Mouse (Mus musculus): Measurements from ENCODE around the gene Gm8909.
"Not testable (repeated sequence)": the region's sequence is repeated elsewhere in the genome, so short reads cannot be mapped to it uniquely, and the experiment has no call there.

Gm8909 gene

GRCm38 (mm10) chr17:36121352-36122020, 46.9 kb downstream of the Gm8909 start, which contains the start of gene Gm19684:
Gene Gm19684 (plus strand): TSS chr17:36121678.
- in situ Hi-C loops (cut with MboI; ENCODE audit: unreplicated experiment in 2 of 2), result not testable (repeated sequence)

- in situ Hi-C loops (cut with MboI; ENCODE audit: unreplicated experiment in 2 of 2), result not testable (repeated sequence)
Measured at GRCm38 (mm10) chr17:36120839-36121238, 47.5 kb downstream of the Gm8909 start.

- in situ Hi-C loops (cut with MboI; ENCODE audit: unreplicated experiment in 2 of 2), result loop anchor here in 1 of 2 experiments (10.0 kb wide), 1 partner anchor 58 kb away; no protein-coding TSS in a partner anchor
Measured at GRCm38 (mm10) chr17:36116545-36116944, 51.8 kb downstream of the Gm8909 start.
